Mouse (Mus musculus): Measurements from ENCODE around the gene Ripk3. TPM values are rescaled to one million over a fixed set of nuclear protein-coding genes. Genes with fewer than 3 reads are reported as not detected.

Gene Ripk3
- 7.7 TPM for polyA plus RNA-seq (2014; fragmentation: Illumina TruSeq; extraction: RNeasy Lipid Tissue Mini Kit (QIAGEN cat#74804); ENCODE audit: insufficient read depth, low read depth, low replicate concordance)

DNA sequence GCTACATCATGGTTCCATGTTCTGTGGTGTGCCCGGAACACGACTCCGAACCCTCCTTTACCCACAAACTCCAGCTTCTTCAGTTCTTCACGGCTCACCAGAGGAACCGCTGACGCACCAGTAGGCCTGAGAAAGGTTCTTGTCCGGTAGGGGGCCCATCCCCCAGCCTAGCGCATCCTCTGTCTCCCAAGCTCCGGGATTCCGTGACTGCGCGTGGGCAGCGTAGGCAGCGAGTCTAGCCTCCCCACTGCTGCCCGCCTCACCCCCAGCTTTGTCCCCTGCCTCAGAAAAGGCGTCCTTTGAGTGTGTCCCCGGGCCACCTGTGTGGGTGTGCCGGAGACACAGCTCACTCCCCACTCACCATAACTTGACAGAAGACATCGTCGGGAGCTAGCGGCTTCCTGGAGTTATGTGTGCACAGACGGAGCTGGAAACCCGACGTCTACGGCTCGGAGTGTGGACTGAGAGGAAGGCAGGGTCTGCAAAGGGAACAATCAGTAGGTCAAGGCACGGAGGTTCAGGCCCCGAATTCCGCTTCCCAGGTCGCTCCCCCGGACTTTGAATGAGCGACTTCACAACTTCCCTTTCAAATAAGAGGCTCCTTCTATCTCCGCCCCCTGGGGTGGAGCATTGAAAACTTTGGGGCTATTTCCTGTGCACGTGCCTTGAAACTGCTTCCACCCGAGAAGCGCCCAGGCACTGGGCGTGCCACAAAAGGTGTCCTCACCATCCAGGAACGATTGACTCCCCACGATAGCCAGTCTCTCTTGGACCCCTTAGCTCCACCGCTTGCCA lies at the start of gene Ripk3:
TSS of gene Ripk3 (minus strand) at position 610 of the 795 bp plus-strand sequence.

GRCm38 (mm10) chr14:55822991-55823762 lies 34.5 kb upstream of the Ripk3 start, which contains the start of gene Nfatc4:
Gene Nfatc4 (plus strand): TSS chr14:55823144.

DNA sequence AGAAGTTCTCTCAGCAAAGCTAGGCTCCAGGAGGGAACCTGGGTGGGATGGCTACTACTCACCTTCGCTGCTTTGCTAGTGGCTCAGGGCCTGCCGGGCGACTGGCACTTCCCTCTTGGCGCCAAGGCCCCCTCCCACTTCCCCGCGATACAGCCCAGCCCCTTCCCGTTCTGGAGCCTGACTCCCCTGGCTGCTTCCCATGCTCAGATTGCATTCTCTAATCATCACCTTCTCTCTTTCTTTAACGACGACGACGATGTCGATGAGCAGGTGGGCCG lies 4.8 kb downstream of the Ripk3 start, which contains the start of gene Adcy4:
TSS of gene Adcy4 (minus strand) at position 138 of the 278 bp plus-strand sequence.

GRCm38 (mm10) chr14:55765696-55766095 lies 23.0 kb downstream of the Ripk3 start, which contains the start of gene Ltb4r1:
Gene Ltb4r1 (plus strand): TSS chr14:55765962.

GRCm38 (mm10) chr14:55761163-55761562 lies 27.5 kb downstream of the Ripk3 start, which contains the start of gene Ltb4r2:
Gene Ltb4r2 (plus strand): TSS chr14:55761428.

GRCm38 (mm10) chr14:55758363-55758784 lies 30.3 kb downstream of the Ripk3 start, which contains the start of gene Cideb:
Gene Cideb (minus strand): TSS chr14:55758458.

DNA sequence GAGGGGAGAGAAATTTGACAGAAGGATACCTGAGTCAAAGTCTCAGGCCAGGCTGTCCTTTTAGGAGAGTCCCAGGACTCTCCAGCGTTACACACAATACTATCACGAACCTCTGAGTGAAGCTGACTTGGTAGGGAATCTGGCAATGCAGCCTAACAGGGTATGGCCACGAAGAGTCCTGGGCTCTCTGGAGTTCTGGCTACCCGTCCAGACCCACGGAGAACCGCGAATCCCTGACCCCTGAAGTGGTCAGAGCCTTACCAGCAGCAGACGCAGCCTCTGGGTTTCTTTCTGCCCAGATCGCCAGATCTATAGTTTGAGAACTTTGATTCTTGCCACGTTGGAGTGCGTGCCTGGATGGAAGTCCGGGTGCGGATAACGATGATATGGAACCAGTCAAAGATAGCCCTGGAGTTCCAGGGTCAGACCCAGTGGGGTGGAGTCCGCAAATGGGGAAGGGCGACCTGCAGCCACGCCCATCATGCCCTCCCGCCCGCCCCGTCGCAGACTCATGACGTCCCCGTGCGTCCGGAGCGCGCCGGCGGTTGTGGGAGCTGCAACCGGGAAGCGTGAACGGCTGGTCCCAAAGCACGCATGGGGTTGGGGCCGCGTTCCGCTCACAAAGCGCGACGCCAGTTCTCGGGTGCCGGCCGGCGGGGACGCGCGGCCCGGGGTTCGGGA lies 43.3 kb downstream of the Ripk3 start, which contains the start of the genes Dhrs1 and Nop9:
TSS of gene Dhrs1 (minus strand) at position 511 of the 681 bp plus-strand sequence.
TSS of gene Nop9 (plus strand) at position 514 of the 681 bp plus-strand sequence.

Other genes with a start within 250 kb of the Ripk3 start
- 18.9 TPM for gene Pck2, start 248.6 kb downstream of the Ripk3 start, polyA plus RNA-seq (2014; fragmentation: Illumina TruSeq; extraction: RNeasy Lipid Tissue Mini Kit (QIAGEN cat#74804); ENCODE audit: insufficient read depth, low read depth, low replicate concordance)
- 65.2 TPM for gene Dcaf11, start 228.9 kb downstream of the Ripk3 start, polyA plus RNA-seq (2014; fragmentation: Illumina TruSeq; extraction: RNeasy Lipid Tissue Mini Kit (QIAGEN cat#74804); ENCODE audit: insufficient read depth, low read depth, low replicate concordance)
- not detected for gene A730061H03Rik, start 228.5 kb downstream of the Ripk3 start, polyA plus RNA-seq (2014; fragmentation: Illumina TruSeq; extraction: RNeasy Lipid Tissue Mini Kit (QIAGEN cat#74804); ENCODE audit: insufficient read depth, low read depth, low replicate concordance)
- 2.2 TPM for gene Fitm1, start 213.2 kb downstream of the Ripk3 start, polyA plus RNA-seq (2014; fragmentation: Illumina TruSeq; extraction: RNeasy Lipid Tissue Mini Kit (QIAGEN cat#74804); ENCODE audit: insufficient read depth, low read depth, low replicate concordance)
- gene Psme1, start 210.7 kb downstream of the Ripk3 start, polyA plus RNA-seq (2014; fragmentation: Illumina TruSeq; extraction: RNeasy Lipid Tissue Mini Kit (QIAGEN cat#74804); ENCODE audit: insufficient read depth, low read depth, low replicate concordance), result 221 TPM
- 18.4 TPM for gene Emc9, start 203.6 kb downstream of the Ripk3 start, polyA plus RNA-seq (2014; fragmentation: Illumina TruSeq; extraction: RNeasy Lipid Tissue Mini Kit (QIAGEN cat#74804); ENCODE audit: insufficient read depth, low read depth, low replicate concordance)
- gene Psme2, start 197.8 kb downstream of the Ripk3 start, polyA plus RNA-seq (2014; fragmentation: Illumina TruSeq; extraction: RNeasy Lipid Tissue Mini Kit (QIAGEN cat#74804); ENCODE audit: insufficient read depth, low read depth, low replicate concordance), result 255 TPM
- 18.9 TPM for gene Rnf31, start 197.2 kb downstream of the Ripk3 start, polyA plus RNA-seq (2014; fragmentation: Illumina TruSeq; extraction: RNeasy Lipid Tissue Mini Kit (QIAGEN cat#74804); ENCODE audit: insufficient read depth, low read depth, low replicate concordance)
- gene Irf9, start 185.3 kb downstream of the Ripk3 start, polyA plus RNA-seq (2014; fragmentation: Illumina TruSeq; extraction: RNeasy Lipid Tissue Mini Kit (QIAGEN cat#74804); ENCODE audit: insufficient read depth, low read depth, low replicate concordance), result 29.5 TPM
- 6.0 TPM for gene Rec8, start 170.8 kb downstream of the Ripk3 start, polyA plus RNA-seq (2014; fragmentation: Illumina TruSeq; extraction: RNeasy Lipid Tissue Mini Kit (QIAGEN cat#74804); ENCODE audit: insufficient read depth, low read depth, low replicate concordance)
- gene Ipo4, start 152.9 kb downstream of the Ripk3 start, polyA plus RNA-seq (2014; fragmentation: Illumina TruSeq; extraction: RNeasy Lipid Tissue Mini Kit (QIAGEN cat#74804); ENCODE audit: insufficient read depth, low read depth, low replicate concordance), result 21.4 TPM
- gene Gm49378, start 151.0 kb downstream of the Ripk3 start, polyA plus RNA-seq (2014; fragmentation: Illumina TruSeq; extraction: RNeasy Lipid Tissue Mini Kit (QIAGEN cat#74804); ENCODE audit: insufficient read depth, low read depth, low replicate concordance), result 0.34 TPM
- gene Tm9sf1, start 145.1 kb downstream of the Ripk3 start, polyA plus RNA-seq (2014; fragmentation: Illumina TruSeq; extraction: RNeasy Lipid Tissue Mini Kit (QIAGEN cat#74804); ENCODE audit: insufficient read depth, low read depth, low replicate concordance), result 41.1 TPM
- gene Tssk4, start 138.7 kb downstream of the Ripk3 start, polyA plus RNA-seq (2014; fragmentation: Illumina TruSeq; extraction: RNeasy Lipid Tissue Mini Kit (QIAGEN cat#74804); ENCODE audit: insufficient read depth, low read depth, low replicate concordance), result 0.25 TPM
- gene Mdp1, start 128.4 kb downstream of the Ripk3 start, polyA plus RNA-seq (2014; fragmentation: Illumina TruSeq; extraction: RNeasy Lipid Tissue Mini Kit (QIAGEN cat#74804); ENCODE audit: insufficient read depth, low read depth, low replicate concordance), result 36.9 TPM
- gene Gmpr2, start 116.9 kb downstream of the Ripk3 start, polyA plus RNA-seq (2014; fragmentation: Illumina TruSeq; extraction: RNeasy Lipid Tissue Mini Kit (QIAGEN cat#74804); ENCODE audit: insufficient read depth, low read depth, low replicate concordance), result 17.9 TPM
- 225 TPM for gene Nedd8, start 116.7 kb downstream of the Ripk3 start, polyA plus RNA-seq (2014; fragmentation: Illumina TruSeq; extraction: RNeasy Lipid Tissue Mini Kit (QIAGEN cat#74804); ENCODE audit: insufficient read depth, low read depth, low replicate concordance)
- gene Tinf2, start 107.0 kb downstream of the Ripk3 start, polyA plus RNA-seq (2014; fragmentation: Illumina TruSeq; extraction: RNeasy Lipid Tissue Mini Kit (QIAGEN cat#74804); ENCODE audit: insufficient read depth, low read depth, low replicate concordance), result 11.0 TPM
- gene Tgm1, start 74.9 kb downstream of the Ripk3 start, polyA plus RNA-seq (2014; fragmentation: Illumina TruSeq; extraction: RNeasy Lipid Tissue Mini Kit (QIAGEN cat#74804); ENCODE audit: insufficient read depth, low read depth, low replicate concordance), result 1.7 TPM
- 15.4 TPM for gene Rabggta, start 66.6 kb downstream of the Ripk3 start, polyA plus RNA-seq (2014; fragmentation: Illumina TruSeq; extraction: RNeasy Lipid Tissue Mini Kit (QIAGEN cat#74804); ENCODE audit: insufficient read depth, low read depth, low replicate concordance)
- 57.6 TPM for gene Dhrs1, start 43.2 kb downstream of the Ripk3 start, polyA plus RNA-seq (2014; fragmentation: Illumina TruSeq; extraction: RNeasy Lipid Tissue Mini Kit (QIAGEN cat#74804); ENCODE audit: insufficient read depth, low read depth, low replicate concordance)
- gene Nop9, start 43.2 kb downstream of the Ripk3 start, polyA plus RNA-seq (2014; fragmentation: Illumina TruSeq; extraction: RNeasy Lipid Tissue Mini Kit (QIAGEN cat#74804); ENCODE audit: insufficient read depth, low read depth, low replicate concordance), result 9.1 TPM
- 2.0 TPM for gene Cideb, start 30.4 kb downstream of the Ripk3 start, polyA plus RNA-seq (2014; fragmentation: Illumina TruSeq; extraction: RNeasy Lipid Tissue Mini Kit (QIAGEN cat#74804); ENCODE audit: insufficient read depth, low read depth, low replicate concordance)
- gene Ltb4r2, start 27.4 kb downstream of the Ripk3 start, polyA plus RNA-seq (2014; fragmentation: Illumina TruSeq; extraction: RNeasy Lipid Tissue Mini Kit (QIAGEN cat#74804); ENCODE audit: insufficient read depth, low read depth, low replicate concordance), result 0.17 TPM
- 3.9 TPM for gene Ltb4r1, start 22.9 kb downstream of the Ripk3 start, polyA plus RNA-seq (2014; fragmentation: Illumina TruSeq; extraction: RNeasy Lipid Tissue Mini Kit (QIAGEN cat#74804); ENCODE audit: insufficient read depth, low read depth, low replicate concordance)
- gene Adcy4, start 4.8 kb downstream of the Ripk3 start, polyA plus RNA-seq (2014; fragmentation: Illumina TruSeq; extraction: RNeasy Lipid Tissue Mini Kit (QIAGEN cat#74804); ENCODE audit: insufficient read depth, low read depth, low replicate concordance), result 32.6 TPM
- gene Nfatc4, start 34.3 kb upstream of the Ripk3 start, polyA plus RNA-seq (2014; fragmentation: Illumina TruSeq; extraction: RNeasy Lipid Tissue Mini Kit (QIAGEN cat#74804); ENCODE audit: insufficient read depth, low read depth, low replicate concordance), result 7.2 TPM
- 2.9 TPM for gene Nynrin, start 65.1 kb upstream of the Ripk3 start, polyA plus RNA-seq (2014; fragmentation: Illumina TruSeq; extraction: RNeasy Lipid Tissue Mini Kit (QIAGEN cat#74804); ENCODE audit: insufficient read depth, low read depth, low replicate concordance)
- 0.04 TPM for gene Cbln3, start 95.5 kb upstream of the Ripk3 start, polyA plus RNA-seq (2014; fragmentation: Illumina TruSeq; extraction: RNeasy Lipid Tissue Mini Kit (QIAGEN cat#74804); ENCODE audit: insufficient read depth, low read depth, low replicate concordance)
- 10.6 TPM for gene Khnyn, start 96.1 kb upstream of the Ripk3 start, polyA plus RNA-seq (2014; fragmentation: Illumina TruSeq; extraction: RNeasy Lipid Tissue Mini Kit (QIAGEN cat#74804); ENCODE audit: insufficient read depth, low read depth, low replicate concordance)
- 34.3 TPM for gene Sdr39u1, start 111.4 kb upstream of the Ripk3 start, polyA plus RNA-seq (2014; fragmentation: Illumina TruSeq; extraction: RNeasy Lipid Tissue Mini Kit (QIAGEN cat#74804); ENCODE audit: insufficient read depth, low read depth, low replicate concordance)
- 4.9 TPM for gene Cma1, start 155.8 kb upstream of the Ripk3 start, polyA plus RNA-seq (2014; fragmentation: Illumina TruSeq; extraction: RNeasy Lipid Tissue Mini Kit (QIAGEN cat#74804); ENCODE audit: insufficient read depth, low read depth, low replicate concordance)
- gene Cma2, start 162.1 kb upstream of the Ripk3 start, polyA plus RNA-seq (2014; fragmentation: Illumina TruSeq; extraction: RNeasy Lipid Tissue Mini Kit (QIAGEN cat#74804); ENCODE audit: insufficient read depth, low read depth, low replicate concordance), result not detected
- not detected for gene Mcpt1, start 229.1 kb upstream of the Ripk3 start, polyA plus RNA-seq (2014; fragmentation: Illumina TruSeq; extraction: RNeasy Lipid Tissue Mini Kit (QIAGEN cat#74804); ENCODE audit: insufficient read depth, low read depth, low replicate concordance)
- gene Mcpt9, start 241.6 kb upstream of the Ripk3 start, polyA plus RNA-seq (2014; fragmentation: Illumina TruSeq; extraction: RNeasy Lipid Tissue Mini Kit (QIAGEN cat#74804); ENCODE audit: insufficient read depth, low read depth, low replicate concordance), result not detected

Measured in lung, adult 10 weeks (tissue).